Comparison of ENCODE assay signal across 11 mouse cellular contexts in genomic region chr8:61359851-61360272, GRCm38 (mm10).
DNase-seq lines count a peak whose midpoint lies in the region; ATAC-seq lines count a peak whose summit lies in the region.
"Had no signal": no experiment of that assay in that cellular context is flagged by ENCODE, and none has a peak within 500 bp of the region (broad histone marks: within the 10 kb centered on the region; RNA-seq: fewer than 3 reads in every experiment).

No protein-coding gene starts in this region.

- WGBS in forebrain, embryonic 10.5 days, result 59% methylated on average over 10 of the region's 10 CpGs
- 72% methylated on average over 10 of the region's 10 CpGs for WGBS in forebrain, embryonic 14.5 days
- 33% methylated on average over 10 of the region's 10 CpGs for WGBS in kidney, embryonic 14.5 days

- H3K27me3 ChIP-seq in forebrain, embryonic 10.5 days (ENCODE audit: poor library complexity, severe bottlenecking), result no peaks in the 10 kb centered on the region
- no peaks in the 10 kb centered on the region for H3K27me3 ChIP-seq in forebrain, embryonic 14.5 days (replicated peaks; ENCODE audit: control insufficient read depth, insufficient read depth, low read length)
- H3K27me3 ChIP-seq in kidney, embryonic 14.5 days (ENCODE audit: control insufficient read depth, insufficient read depth, low read length), result no peaks in the 10 kb centered on the region
- H3K27me3 ChIP-seq in splenic B cell, adult 2 months (ENCODE audit: control insufficient read depth, insufficient read depth, low read length, poor library complexity, severe bottlenecking), result no peaks in the 10 kb centered on the region
- H3K27me3 ChIP-seq: lung, embryonic 15.5 days; stomach, embryonic 15.5 days had no signal

- no peak overlapping the region for H3K4me2 ChIP-seq in forebrain, embryonic 14.5 days (ENCODE audit: low read length)
- H3K4me2 ChIP-seq in kidney, embryonic 14.5 days (replicated peaks; ENCODE audit: low read depth, low read length), result no peak overlapping the region
- H3K4me2 ChIP-seq: lung, embryonic 15.5 days; stomach, embryonic 15.5 days had no signal

- H3K9ac ChIP-seq in forebrain, embryonic 14.5 days (ENCODE audit: low read length), result no peak overlapping the region
- H3K9ac ChIP-seq in kidney, embryonic 14.5 days (ENCODE audit: low read depth, low read length), result no peak overlapping the region
- H3K9ac ChIP-seq: lung, embryonic 15.5 days; stomach, embryonic 15.5 days had no signal

- H3K9me3 ChIP-seq in forebrain, embryonic 10.5 days, result no peaks in the 10 kb centered on the region
- H3K9me3 ChIP-seq in forebrain, embryonic 14.5 days (replicated peaks; ENCODE audit: control insufficient read depth, low read length), result no peaks in the 10 kb centered on the region
- no peaks in the 10 kb centered on the region for H3K9me3 ChIP-seq in kidney, embryonic 14.5 days (ENCODE audit: control insufficient read depth, low read length)
- H3K9me3 ChIP-seq: lung, embryonic 15.5 days; stomach, embryonic 15.5 days had no signal

- H3K27ac ChIP-seq in forebrain, embryonic 10.5 days, result 0 out of 2 replicates have a peak overlapping the region, but pooled peaks have one; percentile 41
- H3K27ac ChIP-seq in forebrain, embryonic 14.5 days (ENCODE audit: low read depth, low read length), result no peak overlapping the region
- H3K27ac ChIP-seq in kidney, embryonic 14.5 days (ENCODE audit: low read depth, low read length), result peak overlapping the region; percentile 38; the same call in 1 of the 2 replicates
- H3K27ac ChIP-seq: lung, embryonic 15.5 days; stomach, embryonic 15.5 days had no signal

- H3K36me3 ChIP-seq in forebrain, embryonic 10.5 days (replicated peaks), result peaks cover 67% of the 10 kb centered on the region
- peaks cover 31% of the 10 kb centered on the region for H3K36me3 ChIP-seq in forebrain, embryonic 14.5 days (ENCODE audit: control insufficient read depth, insufficient read depth, low read length)
- peaks cover 27% of the 10 kb centered on the region for H3K36me3 ChIP-seq in kidney, embryonic 14.5 days (ENCODE audit: control insufficient read depth, insufficient read depth, low read length)
- no peaks in the 10 kb centered on the region for H3K36me3 ChIP-seq in splenic B cell, adult 2 months (ENCODE audit: control insufficient read depth, insufficient read depth, low read length, poor library complexity, severe bottlenecking)

- no peak overlapping the region for H3K4me3 ChIP-seq in forebrain, embryonic 10.5 days
- H3K4me3 ChIP-seq in forebrain, embryonic 14.5 days (ENCODE audit: low read depth, low read length), result no peak overlapping the region
- H3K4me3 ChIP-seq in kidney, embryonic 14.5 days (ENCODE audit: low read length), result no peak overlapping the region
- H3K4me3 ChIP-seq: lung, embryonic 15.5 days; stomach, embryonic 15.5 days had no signal

- no peak for ATAC-seq in forebrain, embryonic 14.5 days
- peak; percentile 92 for ATAC-seq in kidney, embryonic 14.5 days (ENCODE audit: low FRiP score, low TSS enrichment)
- no peak for ATAC-seq in megakaryocyte-erythroid progenitor cell, adult 5-6 weeks (replicated peaks; ENCODE audit: low FRiP score, low TSS enrichment, poor library complexity, severe bottlenecking)

- peaks cover 15% of the 10 kb centered on the region for H3K4me1 ChIP-seq in forebrain, embryonic 10.5 days
- no peaks in the 10 kb centered on the region; the same call in none of the 2 replicates for H3K4me1 ChIP-seq in forebrain, embryonic 14.5 days (ENCODE audit: control insufficient read depth, insufficient read depth, low read length)
- peaks cover 11% of the 10 kb centered on the region; the same call in 1 of the 2 replicates for H3K4me1 ChIP-seq in kidney, embryonic 14.5 days (ENCODE audit: control insufficient read depth, insufficient read depth, low read length)
- H3K4me1 ChIP-seq: stomach, embryonic 15.5 days had no signal

- no peak for DNase-seq in forebrain, embryonic 10.5 days (ENCODE audit: extremely low spot score, low spot score)
- no peak for DNase-seq in forebrain, embryonic 14.5 days (ENCODE audit: low spot score)
- peak; percentile 24 for DNase-seq in ovary, postnatal 36 days (ENCODE audit: low spot score)
- no peak for DNase-seq in ovary, postnatal 14 days (ENCODE audit: low spot score)
- peak; percentile 63 for DNase-seq in splenic B cell, adult 2 months (ENCODE audit: low read depth, low spot score)
- DNase-seq in cerebellum, postnatal 25 days, result no peak
- DNase-seq: gastrocnemius, postnatal 25 days had no signal

Comparison
In these comparisons a context has a peak if more than half of its experiments do, and no peak if none do; other contexts are left out.
1. DNase-seq: peak in ovary, postnatal 36 days (single experiment) and splenic B cell, adult 2 months (single experiment); none in forebrain, embryonic 10.5 days (single experiment), forebrain, embryonic 14.5 days (single experiment), ovary, postnatal 14 days (single experiment) and cerebellum, postnatal 25 days (0 of 2).